Mouse (Mus musculus) thymus, adult 2 months (tissue): ENCODE results near the gene Crip1. TPM values are rescaled to one million over a fixed set of nuclear protein-coding genes. Genes with fewer than 3 reads are reported as not detected.

Experiments used
- DNase-seq: peaks from one replicate; pipeline ENCODE4 v3.0.0; 2021
- H3K27ac ChIP-seq: fragments of 200-500 bp; 2 replicates; pipeline ENCODE4 v1.5.1; 2012; ENCODE audit warnings: low read length, control low read depth; ENCODE audit not compliant: control insufficient read depth, insufficient read depth
- H3K27me3 ChIP-seq: fragments of 200-500 bp; 2 replicates; pipeline ENCODE4 v1.6.1; 2012; ENCODE audit warnings: mild to moderate bottlenecking, low read length, moderate library complexity, mixed read lengths; ENCODE audit not compliant: control insufficient read depth, insufficient read depth
- H3K36me3 ChIP-seq: fragments of 200-500 bp; 2 replicates; pipeline ENCODE4 v1.6.1; 2012; ENCODE audit warnings: mild to moderate bottlenecking, low read length, moderate library complexity; ENCODE audit not compliant: control insufficient read depth, insufficient read depth
- H3K4me1 ChIP-seq: fragments of 200-500 bp; replicated peaks from 2 replicates; pipeline ENCODE4 v1.6.1; 2012; ENCODE audit warnings: low read length; ENCODE audit not compliant: control insufficient read depth, insufficient read depth
- H3K4me3 ChIP-seq: fragments of 200-500 bp; 2 replicates; pipeline ENCODE4 v1.5.1; 2012; ENCODE audit warnings: mild to moderate bottlenecking, low read length, control low read depth, moderate library complexity; ENCODE audit not compliant: control insufficient read depth, insufficient read depth
- CTCF ChIP-seq: fragments of 200-500 bp; IDR thresholded peaks from 2 replicates; pipeline ENCODE4 v1.5.1; 2012; ENCODE audit warnings: mild to moderate bottlenecking, control low read depth, low read length, moderate library complexity, borderline replicate concordance; ENCODE audit not compliant: control insufficient read depth, poor library complexity, insufficient read depth; ENCODE audit errors: extremely low read depth
- POLR2A ChIP-seq: fragments of 200-500 bp; IDR thresholded peaks from 2 replicates; pipeline ENCODE4 v1.6.1; 2012; ENCODE audit warnings: mild to moderate bottlenecking, low read length, control low read depth, moderate library complexity; ENCODE audit not compliant: control insufficient read depth, poor library complexity, insufficient read depth; ENCODE audit errors: extremely low read depth
- WGBS: fragments of 180-500 bp; shearing (Covaris S2); methylation state at CpG from one replicate; pipeline ENCODE4 v1.1.7; 2018; 5-methylcytosine and 5-hydroxymethylcytosine counted together
- polyA plus RNA-seq: library from polyadenylated mRNA; depleted of rRNA; stranded (reverse); fragments of >200 nt; gene quantifications from 2 replicates; pipeline ENCODE4 v1.2.3, GENCODE M21; 2012

The Crip1 gene
- polyA plus RNA-seq, 1 experiment = 1,218 TPM

DNA sequence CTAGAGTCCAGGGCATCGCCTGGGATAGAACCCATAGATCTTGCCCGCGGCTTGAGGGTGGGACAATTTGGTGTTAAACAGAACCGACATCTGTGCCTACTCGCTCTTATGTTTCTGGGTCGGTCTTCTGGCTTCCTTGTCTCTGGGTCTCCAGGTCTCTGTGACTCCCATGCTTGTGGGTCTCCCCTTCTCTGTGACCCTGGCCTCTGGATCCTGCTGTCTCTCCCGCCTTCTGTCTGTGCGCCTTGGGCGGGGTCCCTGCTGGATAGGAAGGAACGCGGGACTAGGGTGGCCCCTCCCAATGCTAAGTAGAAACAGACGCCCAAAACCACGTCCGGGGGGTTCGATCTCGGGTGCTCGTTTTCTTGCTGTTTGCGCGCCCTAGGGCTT is 6.2 kb downstream of the Crip1 start:
- TF ChIP-seq CTCF = no peak
- no peak for TF ChIP-seq POLR2A
- peak overlapping the region; percentile 95 for H3K4me3 ChIP-seq
- H3K27me3 ChIP-seq = no peaks in the 10 kb centered on the region
- peak; percentile 74 for DNase-seq
- no peaks in the 10 kb centered on the region for H3K36me3 ChIP-seq
- H3K27ac ChIP-seq = peak overlapping the region; percentile 6; the same call in 1 of the 2 replicates
- under 1% methylated on average over 19 of the region's 19 CpGs for WGBS
- peaks cover 56% of the 10 kb centered on the region for H3K4me1 ChIP-seq

DNA sequence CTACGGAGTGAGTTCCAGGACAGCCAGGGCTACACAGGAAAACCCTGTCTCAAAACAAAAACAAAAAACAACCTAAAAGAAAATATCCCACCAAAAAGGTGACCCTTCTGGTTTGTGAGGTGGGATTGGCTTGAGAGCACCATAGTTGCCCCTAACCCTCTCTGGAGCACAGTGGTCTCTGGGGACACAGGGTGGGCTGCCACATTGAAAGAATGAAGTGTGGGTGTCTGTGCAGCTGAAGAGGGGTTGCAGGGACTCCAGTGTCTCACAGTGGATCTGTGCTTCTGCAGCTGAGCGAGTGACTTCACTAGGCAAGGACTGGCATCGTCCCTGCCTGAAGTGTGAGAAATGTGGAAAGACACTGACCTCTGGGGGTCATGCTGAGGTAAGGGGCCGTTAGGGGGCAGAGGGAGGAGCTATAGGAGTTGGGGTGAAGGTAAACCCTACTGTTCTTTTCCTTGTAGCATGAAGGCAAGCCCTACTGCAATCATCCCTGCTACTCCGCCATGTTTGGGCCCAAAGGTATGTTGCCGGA is 6.9 kb downstream of the Crip1 start:
- DNase-seq = no peak
- peaks cover 61% of the 10 kb centered on the region for H3K4me1 ChIP-seq
- H3K36me3 ChIP-seq = no peaks in the 10 kb centered on the region
- TF ChIP-seq CTCF (no peak), POLR2A (no peak)
- H3K4me3 ChIP-seq = peak overlapping the region; percentile 95
- no peak overlapping the region for H3K27ac ChIP-seq
- no peaks in the 10 kb centered on the region for H3K27me3 ChIP-seq
- 48% methylated on average over 6 of the region's 6 CpGs for WGBS

DNA sequence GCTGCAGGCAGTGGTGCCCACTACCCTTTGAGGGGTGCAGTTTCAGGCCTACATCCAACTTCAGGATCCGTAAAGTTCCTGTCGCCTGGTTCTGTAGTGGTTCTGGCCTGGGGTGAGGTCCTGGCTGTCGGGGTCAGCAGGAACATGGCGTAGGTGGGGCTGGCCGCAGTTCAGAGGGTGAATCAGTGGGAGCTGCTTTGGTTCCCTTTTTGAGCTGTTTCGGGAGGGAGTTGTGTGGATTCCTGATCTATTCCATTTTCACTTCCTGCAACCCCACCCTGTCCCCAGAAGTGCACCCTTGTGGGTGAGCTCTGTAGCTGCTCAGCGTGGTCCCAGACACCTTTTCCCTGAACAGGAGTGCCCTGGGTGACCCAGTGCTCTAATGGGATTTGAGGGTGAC is 7.9 kb downstream of the Crip1 start:
- peaks cover 61% of the 10 kb centered on the region for H3K4me1 ChIP-seq

DNA sequence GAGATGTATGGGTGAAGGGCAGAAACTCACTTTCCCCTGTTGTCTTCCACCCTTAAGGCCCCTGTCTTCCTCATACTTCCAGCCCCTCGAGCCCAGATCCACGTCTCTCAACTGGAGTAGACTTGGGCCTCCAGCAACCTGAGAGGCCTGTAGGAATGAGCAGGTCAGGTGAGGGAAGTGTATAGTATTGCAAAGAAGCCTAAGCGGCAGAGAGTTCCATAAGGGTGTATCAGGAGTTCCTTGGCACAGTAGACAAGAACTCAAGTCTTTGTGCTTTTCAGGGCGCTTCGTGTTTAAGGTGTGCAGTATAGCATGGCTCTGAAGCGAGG is 8.6 kb downstream of the Crip1 start:
- peaks cover 56% of the 10 kb centered on the region for H3K4me1 ChIP-seq
- 41% methylated on average over 6 of the region's 6 CpGs for WGBS
- DNase-seq = no peak
- no peaks in the 10 kb centered on the region for H3K36me3 ChIP-seq
- H3K27me3 ChIP-seq = no peaks in the 10 kb centered on the region
- TF ChIP-seq POLR2A (no peak), CTCF (no peak)
- H3K4me3 ChIP-seq = peak overlapping the region; percentile 58
- peak overlapping the region; percentile 90 for H3K27ac ChIP-seq

More for the DNA sequence above, 7.9 kb downstream of the Crip1 start:
- TF ChIP-seq POLR2A = no peak
- TF ChIP-seq CTCF = no peak
- Histone ChIP-seq H3K36me3 (no peaks in the 10 kb centered on the region), H3K27ac (peak overlapping the region; percentile 12; the same call in 1 of the 2 replicates), H3K4me3 (no peak overlapping the region), H3K27me3 (no peaks in the 10 kb centered on the region)
- WGBS = 82% methylated on average over 7 of the region's 7 CpGs
- DNase-seq = no peak

DNA sequence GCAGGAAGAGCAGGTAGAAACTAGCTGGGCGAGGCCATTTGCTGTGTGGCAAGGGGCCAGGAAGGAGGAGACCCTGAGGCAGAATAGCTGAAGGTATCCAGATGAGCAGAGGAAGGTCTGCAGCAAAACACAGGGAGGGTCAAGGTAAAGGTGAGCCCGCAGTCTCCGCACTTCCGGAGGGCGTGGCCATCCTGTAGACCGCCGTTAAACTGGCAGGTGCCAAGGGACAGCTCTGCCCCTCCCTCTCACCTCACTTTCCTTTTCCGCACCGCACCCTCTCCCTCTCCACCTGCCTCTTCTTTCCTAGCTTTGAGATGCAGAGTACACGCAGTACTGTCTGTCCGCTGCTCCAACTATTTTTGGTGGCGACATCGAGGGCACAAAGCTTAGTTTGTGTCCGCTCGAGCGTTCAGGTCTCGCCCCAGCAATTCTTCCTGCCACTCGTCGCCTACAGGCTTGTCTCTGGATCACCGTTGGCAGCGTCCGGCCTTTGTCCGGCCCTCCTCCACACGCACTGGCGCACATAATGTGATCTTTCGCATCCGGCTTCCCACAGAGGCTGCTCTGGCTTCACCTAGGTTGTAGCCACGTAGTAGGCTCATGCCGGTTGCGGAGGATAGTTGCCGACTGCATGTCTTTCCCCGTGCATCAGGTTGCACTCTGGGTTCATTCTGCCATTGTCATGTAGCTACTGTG is 9.1 kb downstream of the Crip1 start:
- DNase-seq = peak; percentile 73
- Histone ChIP-seq H3K4me1 (peaks cover 52% of the 10 kb centered on the region), H3K36me3 (no peaks in the 10 kb centered on the region), H3K4me3 (peak overlapping the region; percentile 58), H3K27me3 (no peaks in the 10 kb centered on the region), H3K27ac (peak overlapping the region; percentile 90)
- WGBS = 1% methylated on average over 32 of the region's 32 CpGs
- TF ChIP-seq CTCF (no peak), POLR2A (peak; percentile 41; the same call in 1 of the 2 replicates)

DNA sequence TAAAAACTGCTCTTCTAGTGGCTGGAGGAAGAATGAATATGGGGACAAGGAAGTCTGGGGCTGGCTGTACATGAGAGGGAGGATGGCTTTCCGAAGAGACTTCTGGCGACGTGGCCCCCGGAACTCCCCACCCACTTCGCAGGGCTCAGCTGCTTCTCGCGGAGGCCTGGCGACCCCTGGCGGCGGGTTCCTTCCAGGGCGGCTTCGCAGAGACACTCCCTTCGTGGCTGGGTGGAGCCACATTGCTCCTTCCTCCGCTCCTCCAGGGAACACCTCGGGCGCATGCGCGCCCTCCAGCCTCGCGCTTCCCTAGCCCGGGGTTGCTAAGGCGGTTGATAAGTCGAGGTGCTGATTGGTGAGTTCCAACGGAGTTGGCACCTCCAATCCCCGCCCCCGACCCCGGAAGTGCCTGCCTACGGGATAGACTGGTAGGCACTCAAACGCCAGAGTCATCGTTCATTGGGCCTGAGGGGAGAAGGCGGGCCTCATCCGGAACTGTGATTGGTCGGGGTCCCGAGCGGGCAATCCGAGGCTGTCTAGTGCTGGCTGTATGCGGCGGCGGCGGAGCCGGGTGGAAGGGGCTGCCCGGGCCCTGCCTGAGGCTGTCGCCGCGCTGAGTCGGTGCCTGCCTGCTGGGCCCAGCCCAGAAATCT is 9.9 kb downstream of the Crip1 start, which contains the start of gene Tedc1:
Gene Tedc1 (plus strand): TSS at position 535 of the 653 bp plus-strand sequence.
- Histone ChIP-seq H3K36me3 (no peaks in the 10 kb centered on the region), H3K27ac (peak within 1 kb of the TSS; percentile 90), H3K4me1 (peaks cover 45% of the 10 kb centered on the region), H3K27me3 (no peaks in the 10 kb centered on the region), H3K4me3 (peak within 1 kb of the TSS; percentile 85)
- DNase-seq = peak; percentile 100
- WGBS = under 1% methylated on average over 46 of the region's 46 CpGs
- TF ChIP-seq POLR2A (peak; percentile 82; the same call in 1 of the 2 replicates), CTCF (peak; percentile 89)

DNA sequence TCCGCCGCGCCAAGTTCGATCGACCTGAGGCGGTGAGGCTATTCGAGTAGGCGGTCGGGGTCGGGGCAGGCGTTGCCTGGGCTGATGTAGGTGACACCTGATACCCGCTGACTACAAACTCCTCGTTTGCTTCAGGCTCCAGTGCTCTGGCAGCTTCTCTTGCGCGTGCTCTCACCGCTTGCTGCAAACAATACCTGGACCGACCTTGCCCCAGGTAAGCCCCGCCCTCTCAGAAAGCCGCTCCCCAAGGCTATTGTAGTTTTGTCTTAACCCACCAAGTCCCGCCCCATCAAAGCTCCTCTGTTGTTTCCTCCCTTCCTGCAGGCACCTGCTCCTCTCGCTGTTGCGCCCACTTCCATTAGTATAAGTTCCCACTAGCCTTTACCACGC is 10.4 kb downstream of the Crip1 start:
- WGBS = under 1% methylated on average over 23 of the region's 23 CpGs
- no peaks in the 10 kb centered on the region for H3K36me3 ChIP-seq

More for the DNA sequence above, 10.4 kb downstream of the Crip1 start:
- TF ChIP-seq CTCF (no peak), POLR2A (no peak)
- no peak overlapping the region for H3K27ac ChIP-seq
- peak; percentile 65 for DNase-seq
- H3K4me3 ChIP-seq = peak overlapping the region; percentile 85
- no peaks in the 10 kb centered on the region for H3K27me3 ChIP-seq
- H3K4me1 ChIP-seq = peaks cover 40% of the 10 kb centered on the region
